Mouse (Mus musculus) CD4-positive, CD25-positive, alpha-beta regulatory T cell, adult 2 months (primary cell): ENCODE measurements around the gene Ern2.

ENCODE experiments used
- DNase-seq: peaks from one replicate; pipeline ENCODE4 v3.0.0-alpha.2; 2012; ENCODE audit warnings: low read depth, low spot score

The Ern2 gene

GRCm38 (mm10) chr7:122158915-122159902 lies 26.8 kb downstream of the Ern2 start, which contains the start of gene Plk1:
Gene Plk1 (plus strand): TSS chr7:122159439.
- DNase-seq = peak; percentile 77

GRCm38 (mm10) chr7:122158488-122158887 lies 27.5 kb downstream of the Ern2 start:
- DNase-seq = no peak

GRCm38 (mm10) chr7:122152473-122152872 lies 33.5 kb downstream of the Ern2 start:
- DNase-seq = no peak

DNA sequence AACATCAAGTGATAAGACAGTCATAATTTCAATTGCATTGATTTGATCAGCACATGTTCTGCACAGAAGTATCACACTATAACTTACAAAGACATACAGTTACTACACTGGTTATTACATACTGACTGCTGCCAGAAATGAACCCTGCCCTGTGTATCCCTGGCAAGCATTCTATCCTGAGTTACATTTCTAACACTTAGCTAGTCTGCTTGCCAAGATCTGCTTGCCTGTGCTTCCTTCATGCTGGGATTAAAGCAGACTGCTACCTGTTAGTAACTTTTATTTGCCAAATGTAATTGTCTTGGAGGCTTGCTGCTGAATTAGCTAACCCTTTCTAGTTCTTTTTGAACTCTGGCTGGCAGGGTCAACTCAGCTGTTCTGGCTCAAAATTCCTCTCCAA lies 45.0 kb downstream of the Ern2 start:
- DNase-seq = no peak

- DNase-seq = no peak
Measured at GRCm38 (mm10) chr7:122138190-122138589, 47.8 kb downstream of the Ern2 start.

GRCm38 (mm10) chr7:122137071-122137470 lies 48.9 kb downstream of the Ern2 start:
- DNase-seq = no peak

DNA sequence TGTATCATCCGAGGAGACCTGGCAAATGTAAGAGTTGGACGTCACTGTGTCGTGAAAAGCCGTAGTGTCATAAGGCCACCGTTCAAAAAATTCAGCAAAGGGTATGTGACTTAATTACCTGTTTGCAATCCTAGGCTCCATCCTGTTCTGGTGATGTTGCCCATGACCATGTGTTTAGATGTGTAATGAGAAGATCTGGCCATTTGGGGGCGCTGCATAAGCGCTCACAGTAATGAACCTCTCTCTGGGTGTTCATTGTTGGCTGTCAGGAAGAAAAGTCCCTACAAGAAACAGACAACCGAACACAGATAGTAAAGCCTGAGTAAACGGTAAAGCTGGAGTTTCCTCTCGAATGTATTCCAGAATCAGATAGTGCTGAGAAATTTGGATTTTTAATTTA lies 50.9 kb downstream of the Ern2 start:
- peak; percentile 62 for DNase-seq

GRCm38 (mm10) chr7:122133338-122133625 lies 52.7 kb downstream of the Ern2 start:
- no peak for DNase-seq

DNA sequence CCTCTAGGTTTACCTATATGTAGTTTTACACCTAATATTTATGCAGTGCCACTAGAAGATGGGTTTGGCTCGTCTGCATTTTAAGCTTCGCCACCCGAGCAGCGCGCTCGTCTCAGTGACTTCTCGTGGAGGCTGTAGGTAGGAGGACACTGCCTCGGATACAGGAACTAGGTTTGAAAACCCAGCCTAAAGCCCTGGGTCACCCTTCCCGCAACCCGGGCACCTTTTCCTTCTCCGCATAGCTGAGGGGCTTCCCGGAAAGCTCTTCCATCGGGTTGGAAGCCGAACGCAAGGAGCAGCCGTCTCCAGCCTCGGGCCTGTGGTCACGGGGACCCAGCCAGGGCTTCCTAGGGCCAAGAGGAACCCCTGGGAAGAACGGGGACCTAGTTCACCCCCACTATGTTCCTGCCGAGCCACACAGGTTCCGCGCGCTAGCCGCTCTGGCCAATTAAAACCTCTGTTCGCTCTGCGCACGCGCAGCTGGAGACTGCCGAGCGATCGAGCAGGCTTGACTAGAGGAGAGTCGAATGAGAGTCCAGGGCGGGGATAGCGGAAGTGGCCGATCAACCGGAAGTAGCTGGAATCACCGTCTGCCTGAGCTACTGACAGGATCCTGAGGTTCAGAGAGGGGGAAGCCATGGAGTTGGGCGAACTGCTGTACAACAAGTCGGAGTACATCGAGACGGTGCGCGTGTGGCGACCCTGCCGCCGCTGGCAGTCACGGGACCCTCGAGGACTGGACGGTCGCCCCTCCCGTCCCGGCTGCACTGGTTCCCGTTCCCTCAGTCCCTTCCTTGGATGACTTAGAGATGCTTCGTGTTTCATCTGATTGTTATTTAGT lies 53.3 kb downstream of the Ern2 start, which contains the start of the genes Palb2 and Dctn5:
Gene Palb2 (minus strand): TSS at position 489 of the 841 bp plus-strand sequence.
Gene Dctn5 (plus strand): TSS at position 545 of the 841 bp plus-strand sequence.
- DNase-seq = peak; percentile 98

GRCm38 (mm10) chr7:122131834-122132233 lies 54.2 kb downstream of the Ern2 start:
- no peak for DNase-seq

DNA sequence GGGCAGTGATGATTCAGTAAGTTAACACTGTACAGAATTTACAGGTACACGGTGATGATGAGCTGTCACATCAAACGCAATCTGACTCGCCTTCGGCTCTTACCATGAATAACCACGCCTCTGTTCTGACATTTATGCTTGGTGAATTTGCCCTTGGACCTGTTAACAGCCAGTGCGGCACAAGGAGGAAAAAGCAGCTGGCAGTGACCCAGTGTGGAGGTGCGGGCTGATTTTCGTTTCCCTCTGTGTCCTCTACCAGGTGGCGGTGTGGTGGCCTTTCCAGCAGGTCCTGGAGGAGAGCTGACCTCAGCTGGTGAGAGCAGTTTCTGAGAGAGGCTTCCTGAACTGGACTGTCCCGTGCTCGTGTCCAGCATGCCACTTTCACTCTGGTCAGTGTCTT lies 59.1 kb downstream of the Ern2 start:
- DNase-seq = no peak

DNA sequence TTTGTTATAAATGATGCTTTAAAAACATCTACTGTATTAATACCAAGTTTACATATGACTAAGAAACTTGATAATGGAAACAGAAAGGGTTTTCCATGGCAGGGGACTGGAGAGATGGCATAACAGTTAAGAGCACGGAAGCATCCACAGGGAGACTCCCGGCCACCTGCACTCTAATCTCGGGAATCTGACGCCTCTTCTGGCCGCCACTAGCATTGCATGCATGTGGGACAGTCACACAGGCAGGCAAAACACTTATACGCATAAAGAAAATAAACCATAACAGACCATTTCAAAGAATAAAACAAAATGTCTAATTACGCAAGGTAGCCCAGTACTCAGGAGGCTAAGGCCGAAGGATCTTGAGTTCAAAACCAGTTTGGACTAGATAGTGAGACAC lies 60.4 kb downstream of the Ern2 start:
- no peak for DNase-seq

DNA sequence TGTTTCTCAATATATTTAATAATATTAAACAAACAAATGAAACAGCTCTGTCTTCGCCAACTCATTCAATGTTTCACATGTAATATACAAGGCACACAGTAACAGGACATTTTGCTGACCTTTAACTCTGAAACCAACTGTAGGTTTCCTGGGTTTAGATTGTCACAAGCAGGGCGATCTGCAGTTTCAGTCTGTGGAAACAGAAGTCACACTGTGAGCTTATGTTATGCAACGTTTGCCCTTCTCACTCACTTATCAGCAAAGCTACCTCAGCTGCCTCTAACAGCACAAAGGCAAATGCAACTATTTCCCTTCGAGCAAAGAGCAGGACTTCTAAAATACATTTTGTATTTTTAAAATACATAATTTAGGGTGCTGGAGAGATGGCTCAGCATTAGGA lies 62.5 kb downstream of the Ern2 start:
- DNase-seq = no peak
